Mouse (Mus musculus): ENCODE results near the gene Spns3.

GRCm38 (mm10) chr11:72496066-72496465, 54.2 kb downstream of the Spns3 start:
- no peak for TF ChIP-seq CTCF (IDR thresholded peaks at IDR 0.05; ENCODE audit: low read depth, low read length)
- no peak for TF ChIP-seq GATA1 (IDR thresholded peaks at IDR 0.05; ENCODE audit: borderline replicate concordance, low read length)
- no peak for TF ChIP-seq POLR2AphosphoS5 (IDR thresholded peaks at IDR 0.05; ENCODE audit: insufficient replicate concordance, low read depth, low read length)
- no peak for TF ChIP-seq TAL1 (conservative IDR thresholded peaks at IDR 0.05; ENCODE audit: low read depth, low read length)
